Mouse (Mus musculus) left cerebral cortex, postnatal 4 days (tissue): ENCODE results near the gene 0610010F05Rik. TPM values are rescaled to one million over a fixed set of nuclear protein-coding genes. Genes with fewer than 3 reads are reported as not detected.
A peak's percentile ranks its signal among the peaks of the same experiment; 100 is the strongest.

Experiments used
- DNase-seq: peaks from one replicate; pipeline ENCODE4 v3.0.0-alpha.2; 2022
- intact Hi-C: fragments of 180-260 bp; cut with DNase I; formaldehyde crosslinking; loops from one replicate; pipeline ENCODE4 v1.15.1; 2025
- total RNA-seq, 2 experiments: library from RNA; stranded (reverse); gene quantifications; 2 replicates each; pipeline ENCODE4 v1.2.3; 2021

The 0610010F05Rik gene
- total RNA-seq: 100 to 1,000 TPM; 107 to 116 TPM

DNA sequence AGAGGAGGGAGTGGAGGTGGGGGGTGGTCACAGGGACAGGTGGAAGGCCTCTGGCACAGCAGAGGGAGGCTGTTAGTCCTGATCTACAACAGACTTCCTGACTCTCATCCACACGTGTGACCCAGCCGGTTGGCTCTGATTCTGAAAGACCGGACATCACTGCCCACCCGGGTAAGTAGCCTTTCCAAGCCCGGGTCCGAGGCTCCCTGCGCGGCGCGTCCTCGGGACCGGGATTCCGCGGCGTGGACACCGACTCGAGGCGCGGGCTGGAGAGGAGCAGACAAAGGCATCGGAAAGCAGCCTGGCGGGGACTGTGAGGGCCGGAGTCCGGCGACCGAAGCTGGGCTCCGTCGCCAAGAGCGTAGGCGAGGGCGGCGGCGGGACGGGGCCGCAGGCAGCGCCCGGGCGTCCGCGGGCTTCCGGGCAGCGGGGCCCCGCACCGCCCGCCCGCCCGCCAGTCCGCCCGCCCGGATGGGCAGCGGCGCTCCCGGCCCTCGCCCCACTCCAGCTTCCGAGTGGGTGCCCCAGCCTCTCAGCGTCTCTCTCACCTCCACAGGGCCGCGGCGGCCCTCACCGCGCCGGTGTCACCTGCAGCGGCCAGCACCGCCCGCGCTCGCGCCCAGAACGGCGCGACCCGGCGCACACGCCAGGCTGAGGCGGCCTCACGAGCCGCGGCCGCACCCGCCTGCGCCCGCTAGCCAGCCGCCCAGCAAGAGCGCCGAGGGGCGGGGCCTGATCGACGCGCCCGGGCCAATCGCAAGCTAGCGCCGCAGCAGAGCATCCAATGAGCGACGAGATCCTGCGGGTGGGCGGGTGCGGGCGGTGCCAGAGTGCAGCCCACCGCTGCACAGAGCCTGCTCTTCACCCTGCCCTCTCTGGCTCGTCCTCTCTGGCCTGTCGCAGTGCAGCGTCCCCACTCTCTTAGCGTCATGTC is at the start of gene 0610010F05Rik:
Gene 0610010F05Rik, minus strand, starts transcription at position 695 of the 934 bp plus-strand sequence.
- intact Hi-C loops: no loop called here
- peak; percentile 94 for DNase-seq

DNA sequence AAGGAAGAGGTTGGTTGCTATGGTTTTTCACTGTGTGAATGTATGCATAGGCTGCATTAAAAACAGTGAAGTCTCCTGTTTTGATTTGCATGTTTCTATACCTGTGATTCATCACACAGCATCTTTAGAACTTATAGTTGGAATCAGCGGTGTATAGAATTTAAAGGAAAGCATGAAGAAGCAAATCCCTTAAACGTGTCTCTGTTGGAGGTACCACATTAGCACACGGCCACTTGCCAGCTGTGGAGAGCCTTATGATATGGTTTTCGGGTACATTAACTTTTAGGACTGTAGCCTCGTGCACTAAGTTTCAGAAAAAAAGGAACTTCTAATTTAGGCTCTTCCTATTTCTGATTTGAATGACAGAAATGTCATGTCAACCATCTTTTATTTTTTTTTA is 49.1 kb upstream of the 0610010F05Rik start:
- DNase-seq: no peak
- intact Hi-C loops: loop anchor here (5.0 kb wide), 1 partner anchor 1550 kb away; no protein-coding TSS in a partner anchor

DNA sequence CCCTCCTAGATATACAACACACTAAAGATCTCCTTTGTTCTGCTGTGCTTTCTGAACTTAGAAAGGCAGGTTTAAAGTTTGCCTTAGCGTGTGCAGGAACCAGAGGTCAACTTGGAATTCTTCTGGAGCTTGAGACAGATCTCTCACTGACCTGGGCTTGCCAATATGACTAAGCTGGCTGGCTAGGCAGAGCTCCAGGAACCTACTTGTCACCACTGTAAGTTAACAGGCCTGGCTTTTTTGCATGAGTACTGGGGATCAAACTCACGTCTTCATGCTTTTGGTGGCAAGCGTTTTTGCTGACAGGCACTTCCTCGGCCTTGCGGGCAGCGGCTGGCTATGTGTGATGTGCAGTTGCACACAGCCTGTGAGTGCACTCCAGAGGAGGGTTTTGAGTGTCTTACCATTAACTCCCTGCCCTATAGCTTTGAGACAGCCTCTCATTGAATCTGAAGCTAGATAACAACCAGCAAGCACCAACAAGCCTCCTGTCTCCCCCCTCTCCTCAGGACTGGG is 47.1 kb upstream of the 0610010F05Rik start:
- DNase-seq: no peak
- intact Hi-C loops: loop anchor here (5.0 kb wide), 1 partner anchor 1552 kb away; no protein-coding TSS in a partner anchor

DNA sequence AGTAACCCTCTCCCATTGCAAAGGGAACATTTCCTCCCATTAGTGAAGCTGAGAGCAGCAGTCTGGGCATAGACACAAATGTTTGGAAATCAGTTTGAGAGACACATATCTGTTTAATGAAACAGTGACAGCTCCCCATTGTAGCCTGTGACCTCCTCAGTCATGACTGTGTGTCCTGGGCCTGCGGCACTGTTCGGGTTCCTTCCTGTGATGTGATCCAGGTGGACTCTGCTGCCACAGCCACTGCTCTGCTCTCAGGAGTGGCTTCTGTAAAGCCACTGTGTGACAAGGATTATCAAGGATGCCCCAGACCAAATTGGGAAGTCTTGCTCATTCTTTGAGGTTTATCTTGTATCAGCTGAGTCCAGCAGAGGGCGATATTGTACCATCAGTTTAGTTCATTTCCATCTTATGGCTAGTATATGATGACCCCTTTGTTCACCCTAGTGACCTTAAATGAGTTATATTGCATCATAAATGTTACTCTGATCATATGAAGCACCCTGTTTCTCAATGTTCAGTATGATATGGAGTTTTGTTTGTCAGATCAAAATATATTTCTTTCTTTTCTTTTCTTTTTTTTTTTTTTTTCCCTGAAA is 45.7 kb upstream of the 0610010F05Rik start:
- intact Hi-C loops: loop anchor here (5.0 to 10.0 kb wide), 2 partner anchors 186 to 278 kb away; no protein-coding TSS in a partner anchor
- DNase-seq: peak; percentile 43

DNA sequence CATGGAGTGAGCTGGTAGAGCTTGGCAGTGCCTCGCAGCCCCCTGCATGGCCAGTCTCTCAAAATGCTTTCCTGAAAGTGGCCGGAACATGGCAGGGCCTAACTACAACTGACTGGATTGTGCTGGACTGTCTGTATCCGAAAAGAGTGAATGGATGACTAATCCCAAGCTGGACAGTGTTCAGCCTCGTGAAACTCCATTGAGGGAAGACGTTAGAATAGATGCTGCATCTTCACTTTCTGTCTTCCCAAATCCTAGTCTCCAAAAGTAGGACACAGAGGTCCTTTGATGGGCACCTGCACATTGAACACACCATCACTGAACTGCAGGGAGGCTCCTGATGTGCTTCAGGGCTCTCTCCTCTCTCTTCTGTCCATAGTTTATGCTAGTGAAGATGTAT is 42.7 kb upstream of the 0610010F05Rik start:
- intact Hi-C loops: loop anchor here (5.0 to 10.0 kb wide), 2 partner anchors 189 to 281 kb away; no protein-coding TSS in a partner anchor
- no peak for DNase-seq

DNA sequence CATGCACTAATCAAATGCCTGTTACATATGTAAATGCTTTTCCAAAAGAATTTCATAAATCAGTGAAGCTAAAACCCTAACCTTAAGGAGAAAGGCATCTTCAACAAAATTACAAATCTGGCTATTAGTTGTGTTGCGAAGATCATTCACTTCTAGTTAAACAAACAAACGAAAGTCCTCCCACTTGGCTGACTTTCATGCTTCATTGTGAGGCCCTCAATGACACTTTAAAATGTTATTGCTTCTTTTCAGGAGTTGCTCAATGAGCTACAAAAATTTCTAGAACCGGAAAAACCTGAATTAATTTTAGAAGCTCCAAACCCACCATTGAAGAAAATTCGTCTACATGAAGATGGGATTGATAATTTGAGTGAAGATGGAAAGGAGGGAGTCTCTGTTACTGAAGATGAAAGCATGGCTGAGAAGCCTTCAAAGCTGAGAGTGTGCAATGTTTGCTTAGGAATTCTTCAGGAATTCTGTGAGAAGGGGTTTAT is 38.9 kb upstream of the 0610010F05Rik start:
- intact Hi-C loops: loop anchor here (10.0 kb wide), 1 partner anchor 192 kb away; no protein-coding TSS in a partner anchor
- no peak for DNase-seq

DNA sequence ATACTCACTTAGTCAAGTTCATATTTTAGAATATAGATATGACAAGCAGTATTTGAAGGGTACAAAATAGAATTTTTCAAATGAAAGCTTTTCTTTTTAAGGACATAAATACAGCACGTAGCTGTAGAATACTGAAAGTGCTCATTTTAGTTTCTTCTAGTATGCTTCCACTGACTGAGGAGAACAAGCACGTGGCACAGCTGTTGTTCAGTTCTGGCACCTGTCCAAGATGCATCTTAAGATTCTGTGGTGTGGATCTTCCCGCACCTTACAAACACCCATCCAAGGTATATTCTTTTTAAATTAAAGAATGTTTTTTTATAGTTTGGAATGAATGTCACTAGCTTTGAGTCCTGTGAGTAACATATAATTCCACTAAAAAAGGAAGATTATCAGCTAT is 33.7 kb upstream of the 0610010F05Rik start:
- peak; percentile 12 for DNase-seq
- intact Hi-C loops: no loop called here

DNA sequence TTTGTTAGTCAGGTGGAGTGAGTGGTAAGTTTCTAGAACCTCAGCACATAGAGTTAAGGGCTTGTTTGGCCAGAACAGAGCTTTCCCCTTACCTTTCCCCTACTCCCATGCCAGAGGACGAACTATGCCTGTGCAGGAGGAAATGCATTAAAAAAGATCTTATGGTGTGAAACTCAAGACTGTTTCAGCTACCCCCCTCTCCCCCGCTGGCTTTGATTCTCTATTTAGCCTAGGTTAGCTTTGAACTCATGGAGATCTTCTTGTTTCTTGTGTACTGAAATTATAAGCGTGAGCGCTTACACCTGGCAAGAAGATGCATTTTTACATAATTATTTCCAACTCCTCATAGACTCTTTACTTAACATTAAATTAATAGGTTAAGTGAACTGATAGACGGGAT is 33.1 kb upstream of the 0610010F05Rik start:
- DNase-seq: no peak
- intact Hi-C loops: no loop called here

DNA sequence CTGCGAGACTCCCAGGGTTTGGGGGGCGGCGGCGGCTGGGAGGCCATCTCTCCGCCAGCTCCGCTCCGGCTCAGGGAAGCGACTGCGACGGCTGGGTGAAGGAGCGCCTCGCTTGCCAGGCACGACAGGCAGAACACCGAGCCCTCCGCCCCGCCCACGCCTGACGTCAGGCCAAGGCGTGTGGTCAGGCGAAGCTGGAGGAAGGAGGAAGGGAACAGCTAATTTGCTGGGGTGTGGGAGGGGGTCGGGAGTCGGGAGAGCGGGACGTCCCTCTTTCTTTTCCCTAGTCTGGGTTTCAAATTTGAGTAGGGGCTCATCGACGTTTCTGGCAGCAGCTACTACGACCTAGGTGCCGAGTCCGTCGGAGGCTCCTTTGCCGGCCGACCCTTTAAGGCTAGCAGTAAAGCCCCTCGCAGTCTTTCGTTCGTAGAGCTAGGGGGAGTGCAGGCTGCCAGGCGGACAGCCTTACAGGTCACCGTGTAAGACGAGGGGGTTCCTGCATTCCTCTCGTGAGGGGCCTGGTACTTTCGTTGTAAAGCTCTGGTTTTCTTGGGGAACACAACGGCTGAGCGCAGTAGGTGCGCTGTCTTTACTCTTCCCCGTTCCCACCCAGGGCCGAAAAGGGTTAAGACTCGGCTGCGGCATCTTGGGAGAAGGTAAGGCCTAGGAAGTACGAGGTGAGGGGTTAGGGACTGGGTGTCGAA is 32.5 kb upstream of the 0610010F05Rik start, which contains the start of gene Pex13:
Gene Pex13, minus strand, starts transcription at position 162 of the 704 bp plus-strand sequence.
- peak; percentile 98 for DNase-seq
- intact Hi-C loops: no loop called here

DNA sequence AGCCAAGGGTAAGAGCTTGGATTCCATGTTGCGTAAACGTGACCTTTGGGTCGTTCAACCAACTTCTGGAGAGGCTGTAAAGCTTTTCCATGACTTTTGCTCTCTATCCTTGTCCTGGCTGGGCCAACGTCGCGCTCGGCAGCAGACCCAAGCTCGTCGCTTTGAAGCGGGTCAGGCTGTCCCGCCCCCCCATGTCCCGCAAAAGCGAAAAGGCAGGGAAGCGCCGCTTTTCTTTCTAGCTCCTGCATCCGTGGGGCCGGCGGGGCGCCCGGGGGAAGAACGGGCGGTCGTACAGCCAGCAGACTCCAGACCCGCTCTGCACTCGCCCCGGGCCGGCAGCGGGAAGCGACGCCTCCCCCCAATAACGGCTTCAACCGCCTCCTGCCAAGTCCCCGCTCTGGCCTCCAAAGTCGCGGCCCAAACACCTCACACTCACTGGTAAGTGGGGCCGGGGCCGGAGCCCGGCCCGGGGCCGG is 31.9 kb upstream of the 0610010F05Rik start, which contains the start of gene Pus10:
Gene Pus10, plus strand, starts transcription at position 364 of the 476 bp plus-strand sequence.
- intact Hi-C loops: no loop called here
- no peak for DNase-seq

DNA sequence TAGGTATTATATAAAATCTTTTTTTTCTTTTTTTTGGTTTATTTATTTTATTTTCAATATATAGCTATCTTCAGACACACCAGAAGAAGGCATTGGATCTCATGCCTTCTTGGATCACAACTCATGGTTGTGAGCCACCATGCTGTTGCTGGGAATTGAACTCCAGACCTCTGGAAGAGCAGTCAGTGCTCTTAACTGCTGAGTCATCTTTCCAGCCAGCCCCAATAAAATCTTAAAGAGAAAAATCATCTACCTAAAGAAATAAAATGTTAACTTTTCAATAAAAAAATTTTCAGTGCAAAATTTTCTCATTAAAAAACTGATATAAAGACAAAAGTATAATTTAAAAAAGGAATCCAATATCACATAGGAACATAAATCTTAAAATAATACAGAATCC is 30.8 kb upstream of the 0610010F05Rik start:
- no peak for DNase-seq
- intact Hi-C loops: no loop called here

DNA sequence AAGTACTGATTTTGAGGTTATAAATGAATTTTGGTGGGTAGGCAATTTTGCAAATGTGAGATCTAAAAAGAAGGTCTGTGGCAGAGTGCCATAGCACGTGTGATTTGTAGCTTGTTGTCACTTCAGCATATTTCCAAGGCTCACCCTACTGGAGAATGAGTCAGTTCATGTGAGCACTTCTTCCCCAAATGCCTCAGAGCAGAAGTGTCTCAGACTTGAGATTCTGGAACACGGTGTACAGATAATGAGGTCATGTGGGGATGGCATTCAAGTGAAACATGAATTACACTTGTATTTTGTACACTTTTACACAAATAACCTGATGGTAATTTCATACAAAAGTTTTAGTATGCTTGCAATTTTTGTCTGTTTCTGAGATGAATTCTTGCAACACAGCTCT is 24.4 kb upstream of the 0610010F05Rik start:
- intact Hi-C loops: no loop called here
- DNase-seq: no peak

DNA sequence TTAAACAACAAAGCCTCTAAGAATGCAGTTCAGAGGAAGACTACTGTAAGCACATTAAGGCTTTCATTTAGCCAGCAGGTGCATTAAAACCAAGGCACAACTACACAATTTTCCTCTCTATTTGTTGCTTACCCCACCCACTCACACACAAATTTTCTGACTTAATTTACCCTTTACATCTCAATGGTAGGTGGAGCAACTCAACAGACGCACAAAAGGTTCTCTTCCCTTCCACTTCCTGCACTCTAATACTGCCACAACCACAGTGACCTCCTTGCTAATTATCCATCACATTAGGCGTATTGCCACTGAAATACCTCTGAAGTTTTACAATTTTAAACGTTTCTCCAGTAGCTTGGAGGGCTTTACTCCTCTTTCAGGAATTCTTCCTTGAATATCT is 20.2 kb upstream of the 0610010F05Rik start:
- intact Hi-C loops: no loop called here
- no peak for DNase-seq

DNA sequence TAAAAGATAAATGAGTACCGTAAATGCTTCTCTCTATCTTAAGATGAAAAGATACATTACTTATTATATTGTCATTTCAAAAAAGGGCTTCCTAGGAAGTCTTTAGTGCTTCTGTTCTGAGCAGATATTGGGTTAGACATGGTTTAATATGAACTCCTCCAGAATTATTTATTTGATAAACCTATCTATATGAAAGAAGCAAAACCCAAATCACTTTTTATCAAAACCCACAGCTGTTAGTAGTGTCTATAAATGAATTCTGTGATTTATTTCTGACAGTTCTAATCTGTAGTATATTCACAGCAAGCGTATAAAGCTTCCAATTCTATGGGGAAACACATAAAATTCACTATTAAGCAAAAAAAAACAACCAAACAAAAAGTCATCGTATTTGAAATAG is 14.4 kb upstream of the 0610010F05Rik start:
- intact Hi-C loops: no loop called here
- DNase-seq: no peak

DNA sequence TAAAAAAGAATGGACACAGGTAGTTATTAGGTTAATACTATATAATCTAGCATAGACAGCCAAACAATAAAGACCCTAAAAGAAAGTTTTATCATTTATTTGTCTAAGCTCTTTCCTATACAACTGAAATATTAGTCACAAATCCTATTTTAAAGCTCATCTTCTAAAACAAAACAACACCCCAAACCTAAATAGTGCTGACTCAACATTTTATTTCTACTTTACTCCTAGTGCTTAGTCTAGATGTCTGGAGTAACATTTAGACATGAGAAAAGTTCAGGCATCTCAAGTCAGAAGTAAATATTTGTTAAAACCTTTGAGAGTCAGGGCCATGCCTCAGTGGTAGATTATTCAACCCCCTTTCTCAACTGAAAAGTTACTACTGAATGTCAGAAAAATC is 14.0 kb upstream of the 0610010F05Rik start:
- intact Hi-C loops: no loop called here
- DNase-seq: no peak

DNA sequence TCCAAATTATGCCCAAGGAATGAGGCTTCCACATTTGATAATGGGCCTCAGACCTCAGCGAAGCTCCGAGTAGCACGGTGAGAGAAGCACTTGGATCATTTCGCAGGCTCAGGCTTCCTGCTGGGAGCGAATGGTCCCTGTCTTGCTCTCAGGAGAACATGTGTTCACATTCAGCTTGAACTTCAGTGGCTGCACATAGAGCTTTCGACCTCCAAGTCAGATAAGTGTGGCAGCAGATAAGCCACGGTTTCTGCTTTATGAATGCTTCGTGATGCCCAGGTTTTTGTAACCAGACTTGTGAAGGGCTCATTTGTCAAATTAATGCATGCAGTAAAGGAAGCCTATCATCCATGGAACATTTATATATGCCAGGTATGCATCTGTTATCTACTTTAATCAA is 1.1 kb upstream of the 0610010F05Rik start:
- DNase-seq: peak; percentile 1
- intact Hi-C loops: no loop called here

DNA sequence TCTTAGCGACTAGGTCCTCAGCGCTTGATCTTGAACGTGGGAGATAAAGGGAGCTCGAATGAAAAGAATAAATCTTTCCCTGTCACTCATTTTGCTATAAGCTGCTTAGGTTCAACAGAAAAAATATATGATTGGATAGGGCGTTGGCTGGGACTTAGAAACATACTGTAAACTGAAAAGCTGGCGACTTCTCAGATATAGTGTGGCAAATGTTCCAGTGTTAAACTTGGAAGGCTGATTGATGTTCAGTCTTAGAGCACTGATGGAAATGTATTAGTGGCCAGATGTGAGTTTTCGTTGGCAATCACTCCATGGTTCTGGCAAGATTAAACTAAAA is 408 bp upstream of the 0610010F05Rik start:
- intact Hi-C loops: no loop called here

DNA sequence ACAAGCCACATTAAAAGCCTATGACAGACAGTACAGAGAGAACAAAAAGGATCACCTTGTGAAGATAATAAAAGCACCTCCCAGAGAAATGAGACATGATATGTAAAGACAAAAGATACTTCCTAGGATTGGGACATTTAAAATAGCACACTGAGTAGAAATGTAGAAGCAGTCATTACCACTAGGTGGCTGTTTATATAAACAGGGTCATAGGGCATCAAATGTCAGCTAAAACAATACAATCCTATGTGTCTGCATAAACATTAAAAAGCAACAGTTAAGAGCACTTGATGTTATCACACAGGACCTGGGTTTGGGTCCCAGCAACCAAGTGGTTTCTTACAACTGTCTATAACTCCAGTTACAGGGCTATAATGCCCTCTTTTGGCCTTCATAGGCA is 2.8 kb downstream of the 0610010F05Rik start:
- intact Hi-C loops: no loop called here
- no peak for DNase-seq

More for the DNA sequence above, 408 bp upstream of the 0610010F05Rik start:
- no peak for DNase-seq

DNA sequence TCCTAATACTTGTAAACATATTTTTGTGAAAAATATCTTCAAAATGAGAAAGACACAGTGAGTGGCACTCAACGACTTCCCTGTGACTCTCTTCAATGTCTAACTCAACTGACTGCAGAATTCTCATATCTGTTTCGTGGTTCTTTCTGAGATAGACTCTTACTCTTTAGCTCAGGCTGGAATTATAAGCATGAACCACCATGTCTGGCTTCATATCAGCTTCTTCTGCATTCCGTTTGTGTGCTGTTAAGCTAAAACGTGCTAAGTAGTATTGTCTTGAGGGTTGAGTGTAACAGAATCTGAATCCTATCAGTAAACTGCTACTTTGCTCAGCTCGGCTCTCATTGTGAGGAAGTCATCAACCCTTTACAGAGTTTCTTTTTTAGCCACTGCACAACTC is 14.4 kb downstream of the 0610010F05Rik start:
- intact Hi-C loops: loop anchor here (10.0 kb wide), 1 partner anchor 256 kb away; no protein-coding TSS in a partner anchor

DNA sequence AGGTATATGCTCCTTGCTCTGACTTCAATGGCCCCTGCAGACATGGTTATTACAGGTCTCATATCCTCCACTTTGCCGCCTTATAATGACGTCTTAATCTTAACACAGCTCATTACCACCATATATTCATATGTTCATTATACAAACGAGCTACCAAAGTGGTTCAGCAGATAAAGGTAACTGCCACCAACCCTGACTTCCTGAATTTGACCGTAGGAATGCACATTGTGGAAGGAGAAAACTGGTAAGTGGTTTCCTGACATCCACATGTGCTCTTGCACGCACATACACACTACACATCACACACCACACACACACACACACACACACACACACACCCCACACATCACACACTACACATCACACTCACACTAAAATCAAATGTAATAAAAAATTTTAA is 18.9 kb downstream of the 0610010F05Rik start:
- intact Hi-C loops: loop anchor here (10.0 kb wide), 1 partner anchor 260 kb away; no protein-coding TSS in a partner anchor
- no peak for DNase-seq

More for the DNA sequence above, 14.4 kb downstream of the 0610010F05Rik start:
- no peak for DNase-seq
